Mouse (Mus musculus): ENCODE data around the gene Afap1.

DNA sequence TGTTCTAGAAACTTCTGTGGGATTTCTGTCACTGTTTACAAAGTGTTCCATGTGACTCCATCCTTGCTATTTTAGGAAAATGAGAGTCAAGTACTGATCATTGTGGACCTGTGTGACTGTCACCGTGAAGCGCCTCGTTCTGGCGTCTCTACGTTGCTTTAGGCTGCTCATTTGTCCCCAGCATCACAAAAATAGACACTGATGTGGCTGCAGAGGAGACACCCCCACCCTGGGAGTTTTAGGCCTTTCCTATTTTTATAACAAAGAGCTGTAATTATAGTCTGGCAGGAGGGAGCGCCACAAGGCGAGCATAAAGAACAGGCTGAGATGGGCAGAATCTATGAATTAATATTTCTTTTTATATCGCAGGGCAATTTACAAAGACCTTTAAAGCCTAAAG is 92.5 kb downstream of the Afap1 start:
- TF ChIP-seq POLR2A (IDR thresholded peaks at IDR 0.05; ENCODE audit: insufficient read depth, low read length), result no peak
- no peak for TF ChIP-seq EP300 (IDR thresholded peaks at IDR 0.05; ENCODE audit: insufficient read depth, low read depth, low read length)

All from ES-Bruce4 (cell line).